Mouse (Mus musculus) colon, adult 2 months (tissue): ENCODE results near the gene Kpna6. TPM values are rescaled to one million over a fixed set of nuclear protein-coding genes. Genes with fewer than 3 reads are reported as not detected.

ENCODE experiments used
- polyA plus RNA-seq: library from polyadenylated mRNA; depleted of rRNA; stranded (reverse); fragments of >200 nt; gene quantifications from 2 replicates; pipeline ENCODE4 v1.2.3, GENCODE M21; 2012; rRNA removed

Kpna6 gene
- polyA plus RNA-seq: 17.3 and 18.7 TPM in 2 replicates

GRCm38 (mm10) chr4:129672083-129672877 lies at the start of gene Kpna6:
TSS of gene Kpna6 (minus strand) at chr4:129672767.

GRCm38 (mm10) chr4:129696158-129696985 lies 23.8 kb upstream of the Kpna6 start, which contains the start of gene Tmem39b:
TSS of gene Tmem39b (minus strand) at chr4:129696838.

GRCm38 (mm10) chr4:129640638-129641467 lies 31.7 kb downstream of the Kpna6 start, which contains the start of gene Txlna:
TSS of gene Txlna (minus strand) at chr4:129641065.

GRCm38 (mm10) chr4:129623681-129624091 lies 48.9 kb downstream of the Kpna6 start, which contains the start of gene Ccdc28b:
TSS of gene Ccdc28b (minus strand) at chr4:129623947.

GRCm38 (mm10) chr4:129618786-129619691 lies 53.5 kb downstream of the Kpna6 start, which contains the start of gene Iqcc:
TSS of gene Iqcc (minus strand) at chr4:129619099.

GRCm38 (mm10) chr4:129614093-129614492 lies 58.5 kb downstream of the Kpna6 start, which contains the start of gene Dcdc2b:
TSS of gene Dcdc2b (minus strand) at chr4:129614257.

GRCm38 (mm10) chr4:129600233-129601158 lies 72.1 kb downstream of the Kpna6 start, which contains the start of the genes Eif3i and Tmem234:
TSS of gene Eif3i (minus strand) at chr4:129600648.
TSS of gene Tmem234 (plus strand) at chr4:129600668.

Other genes starting within 250 kb of the Kpna6 start
- gene Zbtb8b, start 231.9 kb downstream of the Kpna6 start, polyA plus RNA-seq: 0.03 TPM in 1 of 2 replicates, not detected in the other
- 24.2 and 28.5 TPM in 2 replicates for gene Bsdc1, start 211.2 kb downstream of the Kpna6 start, polyA plus RNA-seq
- gene Tssk3, start 181.7 kb downstream of the Kpna6 start, polyA plus RNA-seq: not detected in 2 replicates
- 0.70 and 0.81 TPM in 2 replicates for gene Fam229a, start 181.6 kb downstream of the Kpna6 start, polyA plus RNA-seq
- gene Marcksl1, start 159.2 kb downstream of the Kpna6 start, polyA plus RNA-seq: 19.3 and 20.7 TPM in 2 replicates
- 51.0 and 62.8 TPM in 2 replicates for gene Hdac1, start 130.1 kb downstream of the Kpna6 start, polyA plus RNA-seq
- 5.1 and 7.0 TPM in 2 replicates for gene Lck, start 99.1 kb downstream of the Kpna6 start, polyA plus RNA-seq
- gene Fam167b, start 94.2 kb downstream of the Kpna6 start, polyA plus RNA-seq: 0.91 and 1.0 TPM in 2 replicates
- 261 and 280 TPM in 2 replicates for gene Eif3i, start 72.1 kb downstream of the Kpna6 start, polyA plus RNA-seq
- 187 and 203 TPM in 2 replicates for gene Tmem234, start 72.1 kb downstream of the Kpna6 start, polyA plus RNA-seq
- 2.2 and 4.3 TPM in 2 replicates for gene Dcdc2b, start 58.5 kb downstream of the Kpna6 start, polyA plus RNA-seq
- 37.1 and 39.5 TPM in 2 replicates for gene Iqcc, start 53.7 kb downstream of the Kpna6 start, polyA plus RNA-seq
- 20.8 and 22.4 TPM in 2 replicates for gene Ccdc28b, start 48.8 kb downstream of the Kpna6 start, polyA plus RNA-seq
- gene Txlna, start 31.7 kb downstream of the Kpna6 start, polyA plus RNA-seq: 26.4 and 28.9 TPM in 2 replicates
- 26.1 and 31.8 TPM in 2 replicates for gene Tmem39b, start 24.1 kb upstream of the Kpna6 start, polyA plus RNA-seq
- 28.6 and 37.4 TPM in 2 replicates for gene Khdrbs1, start 69.5 kb upstream of the Kpna6 start, polyA plus RNA-seq
- gene Ptp4a2, start 138.5 kb upstream of the Kpna6 start, polyA plus RNA-seq: 71.1 and 72.6 TPM in 2 replicates